Mouse (Mus musculus): ENCODE measurements around the gene Fez2.

GRCm38 (mm10) chr17:78451332-78451793, 33.4 kb upstream of the Fez2 start:
- no peak for TF ChIP-seq CTCF (conservative IDR thresholded peaks at IDR 0.05; ENCODE audit: insufficient read depth, insufficient read length, low read depth, low read length)
- TF ChIP-seq POLR2A (IDR thresholded peaks at IDR 0.05; ENCODE audit: low read depth, low read length) = no peak
